Mouse (Mus musculus) intestine, postnatal 0 days (tissue): ENCODE measurements around the gene Kcnh6. TPM values are rescaled to one million over a fixed set of nuclear protein-coding genes. Genes with fewer than 3 reads are reported as not detected.

Experiments
- ATAC-seq: fragments of 200-750 bp; cut with Nextera tagmentation; 2 replicates; pipeline ENCODE4 v1.8.0; 2017; ENCODE audit warnings: mild to moderate bottlenecking, moderate TSS enrichment, moderate library complexity
- H3K27ac ChIP-seq: fragments of 300-500 bp; sonication (generic); 2 replicates; pipeline ENCODE4 v1.5.1; 2014; ENCODE audit warnings: mild to moderate bottlenecking, low read depth, low read length, moderate library complexity
- H3K27me3 ChIP-seq: fragments of 300-500 bp; sonication (generic); replicated peaks from 2 replicates; pipeline ENCODE4 v1.6.1; 2014; ENCODE audit warnings: low read length, mixed read lengths; ENCODE audit not compliant: control insufficient read depth, insufficient read depth
- H3K36me3 ChIP-seq: fragments of 300-500 bp; sonication (generic); 2 replicates; pipeline ENCODE4 v1.6.1; 2014; ENCODE audit warnings: mild to moderate bottlenecking, moderate library complexity; ENCODE audit not compliant: control insufficient read depth, insufficient read depth
- H3K4me1 ChIP-seq: fragments of 300-500 bp; sonication (generic); replicated peaks from 2 replicates; pipeline ENCODE4 v1.6.1; 2014; ENCODE audit warnings: antibody characterized with exemption, low read length, mixed read lengths; ENCODE audit not compliant: control insufficient read depth, insufficient read depth
- H3K4me2 ChIP-seq: fragments of 300-500 bp; sonication (generic); replicated peaks from 2 replicates; pipeline ENCODE4 v1.6.1; 2014; ENCODE audit warnings: low read depth, mild to moderate bottlenecking, moderate library complexity
- H3K4me3 ChIP-seq: fragments of 300-500 bp; sonication (generic); 2 replicates; pipeline ENCODE4 v1.5.1; 2014; ENCODE audit warnings: low read depth, low read length
- H3K9ac ChIP-seq: fragments of 300-500 bp; sonication (generic); 2 replicates; pipeline ENCODE4 v1.6.1; 2014; ENCODE audit warnings: mild to moderate bottlenecking, low read depth, low read length
- H3K9me3 ChIP-seq: fragments of 300-500 bp; sonication (generic); 2 replicates; pipeline ENCODE4 v1.6.1; 2016; ENCODE audit warnings: mixed run types; ENCODE audit not compliant: control insufficient read depth
- CTCF ChIP-seq: sonication (generic); IDR thresholded peaks from 2 replicates; pipeline ENCODE4 v1.5.1; 2016; ENCODE audit warnings: low read depth, mild to moderate bottlenecking, control low read depth, antibody characterized with exemption, moderate library complexity
- WGBS: fragments of 180-500 bp; shearing (Covaris S2); extraction: QIAGEN DNeasy Blood & Tissue Kit; methylation state at CpG from one replicate; pipeline ENCODE4 v1.1.7; 2014; 5-methylcytosine and 5-hydroxymethylcytosine counted together
- polyA plus RNA-seq: library from polyadenylated mRNA; unstranded; fragments of >200 nt; fragmentation: Nextera tagmentation; extraction: Ambion mirVana; gene quantifications from 2 replicates; pipeline ENCODE4 v1.2.1, GENCODE M21; 2015

The Kcnh6 gene
- polyA plus RNA-seq, 1 experiment from 2014 or later: 1.6 TPM

- Histone ChIP-seq H3K4me1 (no peaks in the 10 kb centered on the region), H3K4me3 (no peak overlapping the region), H3K27ac (no peak overlapping the region), H3K27me3 (no peaks in the 10 kb centered on the region), H3K4me2 (no peak overlapping the region), H3K9me3 (no peaks in the 10 kb centered on the region), H3K36me3 (peaks cover 2% of the 10 kb centered on the region; the same call in 1 of the 2 replicates), H3K9ac (no peak overlapping the region)
- WGBS: 74% methylated on average over 4 of the region's 4 CpGs
- no peak for TF ChIP-seq CTCF
- ATAC-seq: no peak
These were observed 23.5 kb upstream of the Kcnh6 start for GRCm38 (mm10) chr11:105984452-105984851.

GRCm38 (mm10) chr11:105987446-105987845, 20.5 kb upstream of the Kcnh6 start:
- no peak overlapping the region for H3K27ac ChIP-seq
- no peak overlapping the region for H3K4me2 ChIP-seq
- H3K27me3 ChIP-seq: no peaks in the 10 kb centered on the region
- no peak for TF ChIP-seq CTCF
- H3K36me3 ChIP-seq: no peaks in the 10 kb centered on the region; the same call in 1 of the 2 replicates
- no peak for ATAC-seq
- no peaks in the 10 kb centered on the region for H3K9me3 ChIP-seq
- WGBS: 54% methylated on average over 6 of the region's 6 CpGs
- H3K4me3 ChIP-seq: no peak overlapping the region
- no peaks in the 10 kb centered on the region for H3K4me1 ChIP-seq
- no peak overlapping the region for H3K9ac ChIP-seq

- H3K9me3 ChIP-seq: no peaks in the 10 kb centered on the region
These were observed 18.5 kb upstream of the Kcnh6 start for GRCm38 (mm10) chr11:105989446-105989845.

GRCm38 (mm10) chr11:105990231-105990630, 17.7 kb upstream of the Kcnh6 start:
- Histone ChIP-seq H3K27me3 (no peaks in the 10 kb centered on the region), H3K9me3 (no peaks in the 10 kb centered on the region), H3K4me2 (no peak overlapping the region), H3K4me3 (no peak overlapping the region), H3K27ac (no peak overlapping the region), H3K4me1 (no peaks in the 10 kb centered on the region), H3K36me3 (no peaks in the 10 kb centered on the region; the same call in 1 of the 2 replicates), H3K9ac (no peak overlapping the region)
- no peak for ATAC-seq
- no peak for TF ChIP-seq CTCF
- 35% methylated on average over 2 of the region's 2 CpGs for WGBS

More at GRCm38 (mm10) chr11:105989446-105989845, 18.5 kb upstream of the Kcnh6 start:
- Histone ChIP-seq H3K4me3 (no peak overlapping the region), H3K27me3 (no peaks in the 10 kb centered on the region), H3K9ac (no peak overlapping the region), H3K27ac (no peak overlapping the region), H3K36me3 (no peaks in the 10 kb centered on the region; the same call in 1 of the 2 replicates), H3K4me2 (no peak overlapping the region), H3K4me1 (no peaks in the 10 kb centered on the region)
- 73% methylated on average over 6 of the region's 6 CpGs for WGBS
- TF ChIP-seq CTCF: no peak
- ATAC-seq: 0 out of 2 replicates have a peak, but pooled peaks have one; percentile 29

- no peaks in the 10 kb centered on the region for H3K27me3 ChIP-seq
- no peak for ATAC-seq
- H3K27ac ChIP-seq: no peak within 1 kb of the TSS
- WGBS: 94% methylated on average over 3 of the region's 3 CpGs
- H3K4me1 ChIP-seq: no peaks in the 10 kb centered on the region
- H3K9ac ChIP-seq: no peak within 1 kb of the TSS
- no peaks in the 10 kb centered on the region for H3K9me3 ChIP-seq
- no peak within 1 kb of the TSS for H3K4me2 ChIP-seq
- no peaks in the 10 kb centered on the region for H3K36me3 ChIP-seq
- no peak for TF ChIP-seq CTCF
- no peak within 1 kb of the TSS for H3K4me3 ChIP-seq
These were observed 13.5 kb upstream of the Kcnh6 start, which contains the start of gene Ace3 for GRCm38 (mm10) chr11:105994375-105994774. TSS of gene Ace3 (plus strand) at chr11:105994675.

- H3K4me1 ChIP-seq: 0 out of 2 replicates have a peak, but pooled peaks cover 5% of the 10 kb centered on the region
- no peak overlapping the region for H3K9ac ChIP-seq
- TF ChIP-seq CTCF: no peak
- no peak overlapping the region for H3K27ac ChIP-seq
- no peak for ATAC-seq
- no peak overlapping the region for H3K4me2 ChIP-seq
- no peak overlapping the region for H3K4me3 ChIP-seq
- H3K36me3 ChIP-seq: no peaks in the 10 kb centered on the region
- H3K9me3 ChIP-seq: no peaks in the 10 kb centered on the region
- WGBS: 96% methylated on average over 6 of the region's 6 CpGs
- no peaks in the 10 kb centered on the region for H3K27me3 ChIP-seq
These were observed 7.9 kb upstream of the Kcnh6 start for GRCm38 (mm10) chr11:106000062-106000461.

GRCm38 (mm10) chr11:106001718-106002117, 6.2 kb upstream of the Kcnh6 start:
- Histone ChIP-seq H3K4me3 (no peak overlapping the region), H3K9me3 (no peaks in the 10 kb centered on the region), H3K27me3 (no peaks in the 10 kb centered on the region), H3K27ac (no peak overlapping the region), H3K4me2 (no peak overlapping the region), H3K4me1 (0 out of 2 replicates have a peak, but pooled peaks cover 5% of the 10 kb centered on the region), H3K36me3 (no peaks in the 10 kb centered on the region), H3K9ac (no peak overlapping the region)
- 41% methylated on average over 4 of the region's 4 CpGs for whole genome bisulfite sequencing
- TF ChIP-seq CTCF: peak; percentile 70
- no peak for ATAC-seq
